Mouse (Mus musculus) intestine, postnatal 0 days (tissue): Measurements from ENCODE around the gene Tet2. TPM values are rescaled to one million over a fixed set of nuclear protein-coding genes. Genes with fewer than 3 reads are reported as not detected.

Experiments used
- ATAC-seq: fragments of 200-750 bp; cut with Nextera tagmentation; 2 replicates; pipeline ENCODE4 v1.8.0; 2017; ENCODE audit warnings: mild to moderate bottlenecking, moderate TSS enrichment, moderate library complexity
- H3K27ac ChIP-seq: fragments of 300-500 bp; sonication (generic); 2 replicates; pipeline ENCODE4 v1.5.1; 2014; ENCODE audit warnings: mild to moderate bottlenecking, low read depth, low read length, moderate library complexity
- H3K27me3 ChIP-seq: fragments of 300-500 bp; sonication (generic); replicated peaks from 2 replicates; pipeline ENCODE4 v1.6.1; 2014; ENCODE audit warnings: low read length, mixed read lengths; ENCODE audit not compliant: control insufficient read depth, insufficient read depth
- H3K36me3 ChIP-seq: fragments of 300-500 bp; sonication (generic); 2 replicates; pipeline ENCODE4 v1.6.1; 2014; ENCODE audit warnings: mild to moderate bottlenecking, moderate library complexity; ENCODE audit not compliant: control insufficient read depth, insufficient read depth
- H3K4me1 ChIP-seq: fragments of 300-500 bp; sonication (generic); replicated peaks from 2 replicates; pipeline ENCODE4 v1.6.1; 2014; ENCODE audit warnings: antibody characterized with exemption, low read length, mixed read lengths; ENCODE audit not compliant: control insufficient read depth, insufficient read depth
- H3K4me2 ChIP-seq: fragments of 300-500 bp; sonication (generic); replicated peaks from 2 replicates; pipeline ENCODE4 v1.6.1; 2014; ENCODE audit warnings: low read depth, mild to moderate bottlenecking, moderate library complexity
- H3K4me3 ChIP-seq: fragments of 300-500 bp; sonication (generic); 2 replicates; pipeline ENCODE4 v1.5.1; 2014; ENCODE audit warnings: low read depth, low read length
- H3K9ac ChIP-seq: fragments of 300-500 bp; sonication (generic); 2 replicates; pipeline ENCODE4 v1.6.1; 2014; ENCODE audit warnings: mild to moderate bottlenecking, low read depth, low read length
- H3K9me3 ChIP-seq: fragments of 300-500 bp; sonication (generic); 2 replicates; pipeline ENCODE4 v1.6.1; 2016; ENCODE audit warnings: mixed run types; ENCODE audit not compliant: control insufficient read depth
- CTCF ChIP-seq: sonication (generic); IDR thresholded peaks from 2 replicates; pipeline ENCODE4 v1.5.1; 2016; ENCODE audit warnings: low read depth, mild to moderate bottlenecking, control low read depth, antibody characterized with exemption, moderate library complexity
- WGBS: fragments of 180-500 bp; shearing (Covaris S2); extraction: QIAGEN DNeasy Blood & Tissue Kit; methylation state at CpG from one replicate; pipeline ENCODE4 v1.1.7; 2014; 5-methylcytosine and 5-hydroxymethylcytosine counted together
- polyA plus RNA-seq: library from polyadenylated mRNA; unstranded; fragments of >200 nt; fragmentation: Nextera tagmentation; extraction: Ambion mirVana; gene quantifications from 2 replicates; pipeline ENCODE4 v1.2.1, GENCODE M21; 2015

Gene Tet2
- polyA plus RNA-seq, 1 experiment from 2014 or later = 10.0 TPM

DNA sequence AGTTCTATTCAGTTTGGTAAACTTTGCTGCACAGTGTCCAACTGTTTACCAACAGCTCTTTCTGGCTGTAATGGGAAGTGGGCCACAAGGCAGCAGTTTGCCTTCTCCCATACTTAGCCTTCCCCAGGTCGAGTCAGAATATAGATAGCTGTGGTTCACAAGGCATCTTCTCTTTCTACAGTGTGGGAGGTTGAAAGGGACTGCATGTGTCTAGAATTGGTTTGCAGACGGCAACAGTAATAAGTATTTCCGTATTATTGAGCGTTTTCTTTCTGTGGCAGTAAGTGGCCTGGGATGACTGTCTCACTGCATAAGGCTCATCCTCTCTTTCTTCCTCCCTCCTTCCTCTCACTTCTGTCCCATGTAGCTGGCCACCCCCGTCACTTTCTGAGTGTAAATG, 37.2 kb upstream of the Tet2 start:
- ATAC-seq = no peak
- Histone ChIP-seq H3K9ac (no peak overlapping the region), H3K27ac (no peak overlapping the region), H3K9me3 (no peaks in the 10 kb centered on the region), H3K27me3 (no peaks in the 10 kb centered on the region), H3K4me1 (no peaks in the 10 kb centered on the region), H3K4me2 (no peak overlapping the region), H3K4me3 (no peak overlapping the region), H3K36me3 (no peaks in the 10 kb centered on the region)
- no peak for TF ChIP-seq CTCF
- 80% methylated on average over 5 of the region's 5 CpGs for WGBS

DNA sequence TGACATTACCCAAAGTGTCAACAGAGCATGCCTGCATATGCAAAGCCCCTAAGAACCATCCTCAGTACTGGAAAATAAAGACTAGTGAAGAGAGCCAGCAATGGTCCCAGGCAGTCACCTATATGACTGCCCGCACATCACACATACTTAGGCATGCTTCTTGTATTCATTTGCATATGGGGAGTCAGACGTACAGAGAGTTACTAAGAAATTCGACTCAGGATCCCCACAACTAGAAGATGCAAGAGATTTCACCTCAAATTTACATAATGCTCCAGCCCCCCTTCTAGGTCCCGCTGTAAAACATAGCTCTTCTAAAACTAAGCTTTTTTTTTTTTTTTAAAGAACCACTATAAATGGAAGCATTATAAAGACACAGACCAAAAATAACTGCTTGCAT, 36.6 kb upstream of the Tet2 start:
- H3K9me3 ChIP-seq = no peaks in the 10 kb centered on the region
- no peaks in the 10 kb centered on the region for H3K27me3 ChIP-seq
- H3K4me1 ChIP-seq = no peaks in the 10 kb centered on the region
- no peak overlapping the region for H3K9ac ChIP-seq
- no peaks in the 10 kb centered on the region for H3K36me3 ChIP-seq
- no peak for TF ChIP-seq CTCF
- H3K4me2 ChIP-seq = no peak overlapping the region
- H3K27ac ChIP-seq = no peak overlapping the region
- H3K4me3 ChIP-seq = no peak overlapping the region
- no peak for ATAC-seq
- 83% methylated on average over 4 of the region's 4 CpGs for WGBS

DNA sequence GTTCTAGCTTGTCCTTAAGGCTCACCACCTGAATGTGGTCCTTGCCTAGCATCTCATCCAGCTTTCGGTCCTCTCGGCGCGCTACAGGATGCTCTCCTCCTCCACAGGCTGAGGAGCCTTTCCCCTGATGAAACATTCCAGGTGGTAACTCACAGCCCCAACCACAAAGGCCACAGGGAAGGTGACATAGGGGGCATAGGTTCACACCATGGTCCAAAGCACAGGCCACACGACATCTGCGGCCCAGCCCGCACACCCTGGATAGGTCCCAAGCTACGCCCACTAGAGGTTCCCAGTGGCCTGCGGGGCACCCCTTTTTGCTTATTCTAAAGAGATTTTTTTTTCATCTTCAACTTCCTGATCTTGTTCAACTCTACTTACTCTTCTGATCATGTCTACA, 34.7 kb upstream of the Tet2 start:
- Histone ChIP-seq H3K27me3 (no peaks in the 10 kb centered on the region), H3K9ac (no peak overlapping the region), H3K27ac (no peak overlapping the region), H3K4me2 (no peak overlapping the region), H3K9me3 (no peaks in the 10 kb centered on the region), H3K36me3 (no peaks in the 10 kb centered on the region), H3K4me3 (no peak overlapping the region), H3K4me1 (no peaks in the 10 kb centered on the region)
- whole genome bisulfite sequencing = 87% methylated on average over 9 of the region's 9 CpGs
- ATAC-seq = no peak
- no peak for TF ChIP-seq CTCF

DNA sequence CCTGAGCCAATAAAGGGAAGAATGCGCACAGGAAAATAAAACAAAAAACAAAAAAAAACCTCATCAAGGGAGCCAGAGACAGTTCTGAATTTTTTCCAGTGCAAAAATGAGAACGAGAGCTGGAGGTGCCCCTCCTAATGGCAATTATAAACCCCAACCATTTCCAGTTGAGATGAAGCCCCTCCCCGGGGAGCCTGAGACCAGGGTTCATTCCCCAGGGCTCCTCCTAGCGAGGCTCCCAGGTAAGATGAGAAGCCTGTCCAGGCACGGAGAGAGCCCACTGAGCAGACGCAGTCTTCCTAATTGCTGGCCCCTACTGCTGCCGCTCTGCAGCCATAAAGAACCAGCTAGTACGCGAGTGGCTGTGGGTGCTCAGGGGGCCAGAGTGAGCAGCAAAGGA, 34.2 kb upstream of the Tet2 start:
- H3K9ac ChIP-seq = no peak overlapping the region
- ATAC-seq = no peak
- WGBS = 46% methylated on average over 9 of the region's 9 CpGs
- H3K36me3 ChIP-seq = no peaks in the 10 kb centered on the region
- H3K27me3 ChIP-seq = no peaks in the 10 kb centered on the region
- TF ChIP-seq CTCF = no peak
- no peaks in the 10 kb centered on the region for H3K4me1 ChIP-seq
- no peak overlapping the region for H3K27ac ChIP-seq
- H3K4me3 ChIP-seq = no peak overlapping the region
- H3K9me3 ChIP-seq = no peaks in the 10 kb centered on the region
- no peak overlapping the region for H3K4me2 ChIP-seq

DNA sequence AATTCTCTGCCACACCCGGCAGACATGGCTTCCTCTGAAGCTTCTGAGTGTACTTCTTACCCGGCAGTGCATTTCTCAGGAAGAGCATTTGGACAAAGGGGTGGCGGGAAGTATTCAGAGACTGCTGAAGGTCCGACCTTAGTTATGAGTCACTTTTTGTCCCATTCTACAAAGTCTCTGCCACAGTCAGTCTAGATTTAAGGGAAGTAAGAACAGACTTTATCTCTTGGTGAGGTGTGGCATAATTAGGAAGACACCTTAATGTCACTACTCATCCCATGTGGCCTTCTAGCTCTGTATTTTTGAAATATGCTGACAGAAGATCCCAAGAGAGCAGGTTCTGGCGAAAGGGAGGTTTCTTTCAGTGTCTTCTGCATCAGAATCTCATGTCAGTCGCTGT, 30.0 kb upstream of the Tet2 start:
- no peaks in the 10 kb centered on the region for H3K27me3 ChIP-seq
- no peaks in the 10 kb centered on the region for H3K9me3 ChIP-seq
- ATAC-seq = no peak
- H3K4me3 ChIP-seq = no peak overlapping the region
- H3K36me3 ChIP-seq = no peaks in the 10 kb centered on the region
- H3K4me2 ChIP-seq = no peak overlapping the region
- whole genome bisulfite sequencing = 75% methylated on average over 6 of the region's 6 CpGs
- H3K9ac ChIP-seq = no peak overlapping the region
- no peak for TF ChIP-seq CTCF
- no peaks in the 10 kb centered on the region for H3K4me1 ChIP-seq
- no peak overlapping the region for H3K27ac ChIP-seq

DNA sequence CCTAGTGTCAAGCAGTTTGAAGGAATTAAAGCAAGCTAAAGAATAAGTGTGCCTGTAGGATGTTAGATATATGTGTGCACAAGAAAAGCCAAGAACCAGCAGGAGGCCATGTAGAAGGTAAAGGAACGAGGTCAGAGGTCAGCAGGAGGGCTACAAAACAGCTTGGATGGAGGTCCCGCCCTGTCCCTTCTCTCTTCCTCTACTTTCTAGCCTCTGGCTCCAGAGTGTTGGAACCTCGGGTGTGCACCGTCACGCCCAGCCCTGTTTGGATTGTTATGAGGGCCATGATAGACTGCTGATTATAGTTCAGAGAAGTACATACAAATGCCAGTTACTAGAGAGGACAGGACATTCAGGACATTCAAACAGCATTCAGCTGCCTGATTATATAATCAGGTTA, 27.0 kb upstream of the Tet2 start:
- no peak overlapping the region for H3K9ac ChIP-seq
- H3K4me2 ChIP-seq = no peak overlapping the region
- no peak overlapping the region for H3K27ac ChIP-seq
- no peak overlapping the region for H3K4me3 ChIP-seq
- no peaks in the 10 kb centered on the region for H3K27me3 ChIP-seq
- 62% methylated on average over 5 of the region's 5 CpGs for WGBS
- no peaks in the 10 kb centered on the region for H3K4me1 ChIP-seq
- no peaks in the 10 kb centered on the region for H3K36me3 ChIP-seq
- no peaks in the 10 kb centered on the region for H3K9me3 ChIP-seq
- no peak for TF ChIP-seq CTCF
- no peak for ATAC-seq

DNA sequence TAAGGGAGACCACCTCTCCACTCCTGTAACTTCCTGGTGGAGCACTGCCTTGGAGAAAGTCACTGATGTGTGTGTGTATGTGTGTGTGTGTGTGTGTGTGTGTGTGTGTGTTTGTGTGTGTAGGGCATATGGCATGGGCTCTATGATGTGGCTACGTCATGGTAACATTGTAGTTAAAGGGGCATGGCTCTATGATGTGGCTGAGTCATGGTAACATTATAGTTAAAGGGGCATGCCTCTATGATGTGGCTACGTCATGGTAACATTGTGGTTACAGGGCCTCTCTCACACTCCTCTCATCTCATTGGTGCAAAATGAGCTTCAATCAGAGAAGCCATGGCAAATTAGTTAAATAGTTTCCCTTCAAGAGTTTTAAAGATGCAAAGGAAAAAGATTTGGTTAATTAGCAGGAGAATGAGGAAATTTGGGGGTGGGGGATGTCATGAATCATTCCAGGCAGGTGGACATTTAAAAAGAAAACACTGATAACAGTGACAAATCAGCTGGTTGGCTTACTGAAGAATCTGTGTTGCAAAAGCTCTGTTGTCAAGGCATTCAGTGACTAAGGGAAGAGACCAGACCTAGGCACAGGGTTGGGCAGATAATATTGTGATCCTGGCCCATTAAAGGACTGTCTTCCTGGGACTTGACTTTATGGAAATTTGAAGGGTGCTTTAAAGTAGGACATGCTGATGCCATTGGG, 18.7 kb upstream of the Tet2 start:
- H3K9me3 ChIP-seq = no peaks in the 10 kb centered on the region
- H3K4me2 ChIP-seq = no peak overlapping the region
- ATAC-seq = no peak
- no peaks in the 10 kb centered on the region for H3K36me3 ChIP-seq
- no peaks in the 10 kb centered on the region for H3K4me1 ChIP-seq
- H3K27ac ChIP-seq = no peak overlapping the region
- no peak overlapping the region for H3K4me3 ChIP-seq
- H3K9ac ChIP-seq = no peak overlapping the region
- TF ChIP-seq CTCF = no peak
- WGBS = 79% methylated on average over 2 of the region's 2 CpGs
- no peaks in the 10 kb centered on the region for H3K27me3 ChIP-seq
